Mouse (Mus musculus) forebrain, embryonic 16.5 days (tissue): ENCODE data around the gene Primpol. TPM values are rescaled to one million over a fixed set of nuclear protein-coding genes. Genes with fewer than 3 reads are reported as not detected.

Experiments used
- ATAC-seq: fragments of 200-750 bp; cut with Nextera tagmentation; 2 replicates; pipeline ENCODE4 v1.8.0; 2017; ENCODE audit warnings: mild to moderate bottlenecking, moderate library complexity
- H3K27ac ChIP-seq: fragments of 300-500 bp; sonication (generic); 2 replicates; pipeline ENCODE4 v1.5.1; 2014; ENCODE audit warnings: low read length, control low read depth
- H3K27me3 ChIP-seq: fragments of 300-500 bp; sonication (generic); replicated peaks from 2 replicates; pipeline ENCODE4 v1.6.1; 2014; ENCODE audit warnings: low read length; ENCODE audit not compliant: control insufficient read depth, insufficient read depth
- H3K36me3 ChIP-seq: fragments of 300-500 bp; sonication (generic); 2 replicates; pipeline ENCODE4 v1.6.1; 2014; ENCODE audit not compliant: control insufficient read depth, insufficient read depth
- H3K4me1 ChIP-seq: fragments of 300-500 bp; sonication (generic); replicated peaks from 2 replicates; pipeline ENCODE4 v1.6.1; 2014; ENCODE audit warnings: low read length; ENCODE audit not compliant: control insufficient read depth, insufficient read depth
- H3K4me2 ChIP-seq: fragments of 300-500 bp; sonication (generic); 2 replicates; pipeline ENCODE4 v1.6.1; 2014; ENCODE audit warnings: mild to moderate bottlenecking, low read length, control low read depth
- H3K4me3 ChIP-seq: fragments of 300-500 bp; sonication (generic); replicated peaks from 2 replicates; pipeline ENCODE4 v1.5.1; 2014; ENCODE audit warnings: mild to moderate bottlenecking, low read length, control low read depth
- H3K9ac ChIP-seq: fragments of 300-500 bp; sonication (generic); replicated peaks from 2 replicates; pipeline ENCODE4 v1.6.1; 2014; ENCODE audit warnings: low read depth, low read length, control low read depth
- H3K9me3 ChIP-seq: fragments of 300-500 bp; sonication (generic); 2 replicates; pipeline ENCODE4 v1.6.1; 2016; ENCODE audit warnings: low read length; ENCODE audit not compliant: control insufficient read depth
- WGBS: fragments of 180-500 bp; shearing (Covaris S2); extraction: QIAGEN DNeasy Blood & Tissue Kit; methylation state at CpG from one replicate; pipeline ENCODE4 v1.1.7; 2014; 5-methylcytosine and 5-hydroxymethylcytosine counted together
- polyA plus RNA-seq: library from polyadenylated mRNA; unstranded; fragments of >200 nt; fragmentation: Nextera tagmentation; extraction: Ambion mirVana; gene quantifications from 2 replicates; pipeline ENCODE4 v1.2.1, GENCODE M21; 2015

Primpol gene
- polyA plus RNA-seq, 1 experiment from 2014 or later, result 12.6 TPM

DNA sequence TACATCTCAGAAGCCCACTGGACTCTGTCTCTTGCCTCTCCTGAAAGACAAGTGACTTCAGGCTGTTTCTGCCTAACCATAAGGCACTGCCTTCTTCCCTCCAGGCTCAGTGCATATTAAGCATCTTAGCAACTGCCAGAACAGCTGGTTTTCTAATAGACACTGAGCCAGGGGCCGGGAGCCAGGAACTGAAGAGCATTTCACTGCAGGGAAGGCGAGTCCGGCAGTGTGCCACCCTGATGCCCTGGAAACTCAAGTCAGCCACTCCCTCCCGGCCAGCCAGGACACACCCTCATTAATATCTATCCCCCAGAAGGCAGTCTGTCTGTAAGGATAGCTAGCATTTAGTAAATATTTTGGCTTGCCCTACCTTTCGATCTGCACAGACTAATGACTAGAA lies 77.3 kb downstream of the Primpol start:
- H3K9ac ChIP-seq, result no peak overlapping the region
- WGBS, result 51% methylated on average over 5 of the region's 5 CpGs
- H3K4me1 ChIP-seq, result peaks cover 3% of the 10 kb centered on the region; the same call in 1 of the 2 replicates
- H3K9me3 ChIP-seq, result no peaks in the 10 kb centered on the region
- H3K27ac ChIP-seq, result no peak overlapping the region
- H3K4me2 ChIP-seq, result no peak overlapping the region
- no peak overlapping the region for H3K4me3 ChIP-seq
- H3K36me3 ChIP-seq, result no peaks in the 10 kb centered on the region
- 0 out of 2 replicates have a peak, but pooled peaks have one; percentile 31 for ATAC-seq
- H3K27me3 ChIP-seq, result no peaks in the 10 kb centered on the region

DNA sequence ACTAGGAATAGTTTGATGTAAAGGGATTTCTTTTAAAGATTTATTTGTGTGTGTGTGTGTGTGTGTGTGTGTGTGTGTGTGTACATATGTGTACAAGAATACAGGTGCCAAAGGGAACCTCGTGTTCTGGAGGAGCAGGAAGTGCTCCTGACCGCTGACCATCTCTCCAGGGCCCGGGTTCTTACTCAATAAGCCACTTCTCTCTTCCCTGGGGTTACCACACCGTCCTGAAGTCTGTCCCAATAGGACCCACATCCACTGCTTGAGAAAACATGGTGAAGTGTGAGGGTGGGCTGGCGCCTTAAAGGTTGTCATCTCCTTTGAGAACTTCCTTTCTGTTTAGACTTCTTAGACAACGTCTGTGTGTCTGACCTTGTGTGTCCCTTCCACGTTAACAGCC lies 83.1 kb downstream of the Primpol start:
- Histone ChIP-seq H3K27me3 (no peaks in the 10 kb centered on the region), H3K36me3 (no peaks in the 10 kb centered on the region), H3K27ac (no peak overlapping the region), H3K4me1 (no peaks in the 10 kb centered on the region), H3K9me3 (no peaks in the 10 kb centered on the region), H3K4me3 (no peak overlapping the region), H3K4me2 (no peak overlapping the region), H3K9ac (no peak overlapping the region)
- WGBS, result 92% methylated on average over 7 of the region's 7 CpGs
- no peak for ATAC-seq

DNA sequence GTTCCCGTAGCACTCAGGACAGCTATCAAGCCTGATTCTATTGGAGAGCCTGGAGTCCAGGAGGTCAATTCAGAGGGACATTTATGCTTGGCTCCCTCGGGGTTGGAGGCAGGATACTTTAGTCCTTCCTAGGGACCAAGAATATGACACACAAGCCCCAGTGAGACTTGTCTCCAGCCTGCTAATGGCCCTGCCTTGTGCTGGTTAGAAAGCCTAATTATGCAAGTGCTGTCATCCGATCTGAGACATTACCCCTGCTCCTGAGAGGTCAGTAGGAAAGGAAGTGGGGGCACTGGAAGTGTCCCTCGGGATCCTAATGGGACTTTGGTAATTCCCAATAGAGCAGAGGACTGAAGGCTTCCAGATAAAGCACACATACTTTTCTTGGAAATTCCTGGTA lies 86.5 kb downstream of the Primpol start:
- Histone ChIP-seq H3K9me3 (no peaks in the 10 kb centered on the region), H3K27ac (no peak overlapping the region), H3K4me3 (no peak overlapping the region), H3K9ac (no peak overlapping the region), H3K27me3 (no peaks in the 10 kb centered on the region), H3K4me2 (no peak overlapping the region), H3K4me1 (peaks cover 4% of the 10 kb centered on the region), H3K36me3 (no peaks in the 10 kb centered on the region)
- ATAC-seq, result no peak
- 53% methylated on average over 4 of the region's 4 CpGs for WGBS

DNA sequence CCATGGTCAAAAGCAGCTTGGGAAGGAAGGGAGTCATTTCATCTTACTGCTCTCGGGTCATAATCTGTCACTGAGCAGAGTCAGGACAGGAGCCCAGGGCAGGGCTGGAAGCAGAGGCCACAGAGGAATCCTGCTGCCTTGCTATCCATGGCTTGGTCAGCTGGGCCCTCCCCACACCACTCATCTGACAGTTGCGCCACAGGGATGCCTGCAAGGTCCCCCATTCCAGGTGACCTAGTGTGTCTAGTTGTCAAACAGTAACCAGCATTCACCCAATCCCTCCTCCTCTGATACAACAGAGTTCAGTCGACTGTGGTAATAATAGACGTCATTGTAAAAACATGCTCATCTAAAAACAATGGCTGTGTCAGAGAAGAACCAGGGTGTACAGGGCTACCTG lies 87.5 kb downstream of the Primpol start:
- H3K36me3 ChIP-seq, result no peaks in the 10 kb centered on the region
- H3K4me2 ChIP-seq, result no peak overlapping the region
- ATAC-seq, result no peak
- H3K4me3 ChIP-seq, result no peak overlapping the region
- H3K9ac ChIP-seq, result no peak overlapping the region
- no peaks in the 10 kb centered on the region for H3K9me3 ChIP-seq
- WGBS, result 84% methylated on average over 4 of the region's 4 CpGs
- H3K27ac ChIP-seq, result no peak overlapping the region
- H3K4me1 ChIP-seq, result peaks cover 4% of the 10 kb centered on the region
- H3K27me3 ChIP-seq, result no peaks in the 10 kb centered on the region

DNA sequence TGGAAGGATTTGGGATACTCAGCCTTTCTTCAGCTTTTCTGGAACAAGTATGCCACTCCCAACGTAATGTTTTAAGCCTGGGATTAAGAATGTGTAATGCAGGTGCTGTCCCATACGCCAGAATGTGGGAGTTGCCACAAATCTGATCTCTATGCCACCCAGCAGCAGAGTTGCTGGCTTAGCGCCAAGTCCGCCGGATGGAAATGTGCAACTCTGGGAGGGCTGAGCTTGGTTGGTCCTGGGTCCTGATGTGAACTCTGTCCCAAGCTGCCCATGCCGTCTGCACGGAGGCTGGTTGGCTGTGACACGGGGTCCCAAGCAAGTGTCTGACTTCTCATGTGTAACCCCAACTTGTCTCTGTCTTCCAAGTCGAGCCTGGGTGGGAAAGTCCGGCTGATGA lies 90.2 kb downstream of the Primpol start:
- 50% methylated on average over 10 of the region's 10 CpGs for WGBS
- Histone ChIP-seq H3K4me3 (no peak overlapping the region), H3K9me3 (no peaks in the 10 kb centered on the region), H3K27ac (no peak overlapping the region), H3K27me3 (no peaks in the 10 kb centered on the region), H3K9ac (no peak overlapping the region), H3K4me2 (no peak overlapping the region), H3K4me1 (peaks cover 4% of the 10 kb centered on the region), H3K36me3 (no peaks in the 10 kb centered on the region)
- ATAC-seq, result peak; percentile 54; the same call in 1 of the 2 replicates

DNA sequence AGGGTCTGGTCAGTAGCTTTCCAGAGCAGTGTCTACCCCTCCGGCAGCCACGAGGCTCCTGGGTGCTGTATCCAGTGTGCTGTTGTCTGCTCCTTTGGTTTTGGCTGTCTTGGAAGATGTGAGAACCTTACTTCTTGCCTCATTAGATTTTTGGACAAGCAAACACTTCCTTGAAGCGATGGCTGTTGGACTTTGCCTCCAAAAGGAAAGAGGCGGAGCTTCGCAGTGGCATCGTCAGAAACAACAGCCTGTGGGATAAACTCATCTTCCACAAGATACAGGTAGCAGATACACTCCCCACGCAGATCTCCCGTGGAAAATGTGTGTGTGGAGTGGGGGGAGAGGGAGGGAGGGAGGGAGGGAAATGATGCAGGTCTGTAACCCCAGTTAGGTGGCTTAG lies 90.9 kb downstream of the Primpol start:
- H3K9ac ChIP-seq, result no peak overlapping the region
- no peaks in the 10 kb centered on the region for H3K36me3 ChIP-seq
- WGBS, result 88% methylated on average over 8 of the region's 8 CpGs
- ATAC-seq, result no peak
- no peak overlapping the region for H3K4me2 ChIP-seq
- H3K4me3 ChIP-seq, result no peak overlapping the region
- no peaks in the 10 kb centered on the region for H3K27me3 ChIP-seq
- no peak overlapping the region for H3K27ac ChIP-seq
- no peaks in the 10 kb centered on the region for H3K9me3 ChIP-seq
- peaks cover 4% of the 10 kb centered on the region for H3K4me1 ChIP-seq

Other genes starting within 250 kb of the Primpol start
- 11.4 and 13.1 TPM in 2 replicates for gene Acsl1, start 146.2 kb downstream of the Primpol start, polyA plus RNA-seq
- 8.8 and 15.1 TPM in 2 replicates for gene Cenpu, start 65.2 kb downstream of the Primpol start, polyA plus RNA-seq
- 315 and 322 TPM in 2 replicates for gene Casp3, start 79 bp upstream of the Primpol start, polyA plus RNA-seq
- gene Irf2, start 122.5 kb upstream of the Primpol start, polyA plus RNA-seq, result 11.2 TPM in 2 replicates